Mouse (Mus musculus): Measurements from ENCODE around the gene Ugt1a7c.
"Not testable (repeated sequence)": the region's sequence is repeated elsewhere in the genome, so short reads cannot be mapped to it uniquely, and the experiment has no call there.

Gene Ugt1a7c

GRCm38 (mm10) chr1:88224029-88224776, 129.3 kb downstream of the Ugt1a7c start:
- peak; percentile 56 for DNase-seq (ENCODE audit: low spot score)

- not testable (repeated sequence) for DNase-seq (ENCODE audit: low spot score)
Observed at GRCm38 (mm10) chr1:88225301-88225700, 130.4 kb downstream of the Ugt1a7c start.

GRCm38 (mm10) chr1:88225741-88226140, 130.9 kb downstream of the Ugt1a7c start:
- DNase-seq (ENCODE audit: low spot score), result no peak

GRCm38 (mm10) chr1:88226670-88227379, 132.0 kb downstream of the Ugt1a7c start, which contains the start of gene Mroh2a:
Gene Mroh2a, plus strand, starts transcription at chr1:88226986.
- no peak for DNase-seq (ENCODE audit: low spot score)

GRCm38 (mm10) chr1:88227482-88227881, 132.6 kb downstream of the Ugt1a7c start:
- no peak for DNase-seq (ENCODE audit: low spot score)

GRCm38 (mm10) chr1:88228121-88228520, 133.3 kb downstream of the Ugt1a7c start:
- peak; percentile 21 for DNase-seq (ENCODE audit: low spot score)

- no peak for DNase-seq (ENCODE audit: low spot score)
Observed at GRCm38 (mm10) chr1:88229566-88229965, 134.7 kb downstream of the Ugt1a7c start.

GRCm38 (mm10) chr1:88229986-88230385, 135.1 kb downstream of the Ugt1a7c start:
- peak; percentile 6 for DNase-seq (ENCODE audit: low spot score)

- DNase-seq (ENCODE audit: low spot score), result peak; percentile 8
Observed at GRCm38 (mm10) chr1:88230421-88230820, 135.6 kb downstream of the Ugt1a7c start.

GRCm38 (mm10) chr1:88230981-88231802, 136.3 kb downstream of the Ugt1a7c start:
- DNase-seq (ENCODE audit: low spot score), result peak; percentile 5

- peak; percentile 10 for DNase-seq (ENCODE audit: low spot score)
Observed at GRCm38 (mm10) chr1:88231803-88232499, 137.1 kb downstream of the Ugt1a7c start.

GRCm38 (mm10) chr1:88232664-88233380, 138.0 kb downstream of the Ugt1a7c start:
- DNase-seq (ENCODE audit: low spot score), result peak; percentile 3

- DNase-seq (ENCODE audit: low spot score), result peak; percentile 25
Observed at GRCm38 (mm10) chr1:88233421-88234247, 138.8 kb downstream of the Ugt1a7c start.

GRCm38 (mm10) chr1:88234248-88234610, 139.4 kb downstream of the Ugt1a7c start:
- peak; percentile 2 for DNase-seq (ENCODE audit: low spot score)

- DNase-seq (ENCODE audit: low spot score), result peak; percentile 17
Observed at GRCm38 (mm10) chr1:88234646-88235045, 139.8 kb downstream of the Ugt1a7c start.

GRCm38 (mm10) chr1:88235046-88235893, 140.4 kb downstream of the Ugt1a7c start:
- DNase-seq (ENCODE audit: low spot score), result no peak

- DNase-seq (ENCODE audit: low spot score), result no peak
Observed at GRCm38 (mm10) chr1:88235894-88236415, 141.1 kb downstream of the Ugt1a7c start.

- no peak for DNase-seq (ENCODE audit: low spot score)
Observed at GRCm38 (mm10) chr1:88237311-88237710, 142.4 kb downstream of the Ugt1a7c start.

GRCm38 (mm10) chr1:88238771-88239170, 143.9 kb downstream of the Ugt1a7c start:
- no peak for DNase-seq (ENCODE audit: low spot score)

Data from ovary, postnatal 36 days (tissue).